Mouse (Mus musculus) ovary, postnatal 14 days (tissue): ENCODE data around the gene Cpt1b.
A peak's percentile ranks its signal among the peaks of the same experiment; 100 is the strongest.

Source experiments
- DNase-seq: peaks from one replicate; pipeline ENCODE4 v3.0.0; 2022; ENCODE audit warnings: low spot score

The Cpt1b gene

DNA sequence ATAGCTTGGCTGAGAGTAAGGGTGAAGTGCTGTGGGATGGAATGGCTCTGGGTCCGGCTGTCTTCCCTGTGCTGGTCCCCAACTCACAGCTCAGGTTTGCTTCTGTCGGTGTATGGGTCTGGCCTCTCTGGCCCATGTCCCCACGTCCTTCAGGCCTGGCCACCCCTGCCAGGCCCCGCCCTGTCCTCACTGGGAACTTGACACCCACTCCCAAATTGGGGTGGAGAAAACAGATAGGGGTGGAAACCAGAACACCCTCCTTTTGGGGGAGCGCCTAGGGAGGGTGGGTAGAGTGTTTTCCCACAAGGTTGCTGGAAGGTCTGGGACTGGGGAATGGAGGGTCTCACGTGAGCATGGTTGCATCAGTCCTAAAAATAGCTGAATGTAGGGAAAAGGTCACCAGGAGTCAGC lies at the start of gene Cpt1b:
Cpt1b (minus strand) TSS at position 153 of the 411 bp plus-strand sequence.
- no peak for DNase-seq

DNA sequence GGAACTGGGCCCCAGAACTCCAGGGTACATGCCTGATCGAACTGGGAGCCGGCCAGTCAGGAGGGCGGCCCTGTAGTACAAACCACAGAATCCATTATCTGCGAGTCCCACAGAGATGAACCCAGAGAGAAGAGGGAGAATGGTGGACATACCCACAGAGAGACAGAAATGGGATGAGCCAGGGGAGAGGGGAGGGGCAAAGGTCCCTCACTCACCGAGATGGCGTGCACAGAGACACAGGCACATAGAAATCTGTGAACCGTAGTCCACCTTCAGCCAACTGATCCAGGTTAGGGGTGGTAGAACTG lies 49.6 kb upstream of the Cpt1b start:
- DNase-seq = no peak

DNA sequence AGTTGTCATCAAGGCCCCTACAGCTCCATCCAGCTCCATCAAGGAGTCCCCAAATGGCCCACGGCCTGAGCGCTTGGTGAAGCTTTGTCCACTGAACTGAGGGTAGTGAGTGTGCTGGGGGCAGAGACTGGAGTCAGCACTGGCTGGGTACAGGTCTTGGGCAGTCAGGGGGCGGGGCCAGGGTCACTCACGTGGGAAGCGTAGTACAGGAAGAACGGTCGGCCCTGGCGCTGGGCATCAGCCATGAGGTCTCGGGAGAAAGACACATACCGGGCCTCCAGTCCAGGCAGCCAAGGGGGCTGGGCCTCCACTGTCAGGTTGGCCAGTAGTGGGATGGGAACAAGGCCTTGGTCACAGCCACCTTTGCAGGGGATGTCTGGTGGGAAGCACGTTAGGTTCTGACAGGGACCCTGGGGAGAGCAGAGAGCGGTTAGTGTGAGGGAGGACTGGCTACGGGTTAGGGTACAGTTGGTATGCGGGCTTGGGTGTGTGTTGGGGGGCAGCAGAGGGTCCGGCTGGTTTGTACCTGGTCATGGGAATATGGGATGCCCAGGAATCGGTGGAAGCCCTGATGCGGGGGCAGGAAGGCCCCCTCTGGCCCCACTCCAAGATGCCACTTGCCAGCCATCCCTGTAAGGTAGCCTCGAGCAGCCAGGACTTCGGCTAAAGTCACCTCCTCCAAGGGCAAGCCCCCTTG lies 49.1 kb upstream of the Cpt1b start:
- no peak for DNase-seq

DNA sequence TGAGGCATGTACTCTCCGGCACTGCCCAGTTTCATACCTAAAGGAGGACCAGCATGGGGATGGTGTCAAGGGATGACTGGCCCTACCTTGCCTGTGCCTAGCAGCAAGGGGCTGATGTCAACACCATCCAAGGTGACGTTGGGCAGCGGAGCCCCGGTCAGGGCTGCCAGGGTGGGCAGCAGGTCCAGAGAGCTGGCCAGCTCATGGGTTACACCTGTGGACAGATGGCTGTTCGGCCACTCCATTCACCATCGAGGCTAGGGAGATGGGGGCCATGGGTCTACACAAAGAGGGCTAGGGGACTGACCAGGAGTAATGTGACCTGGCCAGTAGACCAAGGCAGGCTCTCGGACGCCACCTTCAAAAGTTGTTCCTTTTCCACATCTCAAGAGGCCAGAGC lies 48.3 kb upstream of the Cpt1b start:
- DNase-seq = no peak

DNA sequence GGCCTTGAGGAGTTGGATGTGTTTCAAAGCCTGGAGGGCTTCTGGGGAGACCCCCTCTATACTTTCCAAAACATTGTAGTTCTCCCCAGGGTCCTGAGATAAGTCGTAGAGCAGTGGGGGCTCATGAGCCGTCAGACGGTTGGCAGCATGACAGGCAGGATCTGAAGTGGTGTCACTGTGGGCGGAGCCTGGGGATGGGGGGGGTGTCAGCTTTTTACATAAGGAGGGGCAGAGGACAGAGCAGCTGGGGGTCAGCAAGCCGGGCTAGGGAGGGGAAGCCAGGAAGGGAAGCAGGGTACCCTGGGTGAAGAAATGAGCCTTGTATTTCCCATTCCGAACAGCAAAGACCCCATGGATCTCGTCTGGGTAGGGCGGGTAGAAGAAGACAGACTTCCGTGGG lies 47.7 kb upstream of the Cpt1b start:
- no peak for DNase-seq

DNA sequence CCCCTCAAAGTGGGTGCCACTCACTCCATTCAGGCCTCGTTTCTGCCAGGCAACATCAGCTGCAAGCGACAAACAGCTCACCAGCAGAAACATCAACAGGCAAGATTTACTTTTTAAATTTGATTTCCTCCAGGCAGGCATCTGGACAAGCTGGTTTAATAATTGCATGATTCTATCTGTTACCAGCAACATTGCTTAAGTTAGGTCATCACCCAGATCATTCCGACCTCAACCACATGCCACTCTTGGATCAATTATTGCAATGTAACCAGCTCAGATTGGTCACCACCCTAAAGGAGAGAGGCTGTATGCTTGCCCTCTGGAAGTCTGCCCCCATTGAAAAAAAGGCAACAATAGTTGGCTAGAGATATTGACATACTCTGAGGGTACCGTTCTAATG lies 45.8 kb upstream of the Cpt1b start:
- DNase-seq = no peak

DNA sequence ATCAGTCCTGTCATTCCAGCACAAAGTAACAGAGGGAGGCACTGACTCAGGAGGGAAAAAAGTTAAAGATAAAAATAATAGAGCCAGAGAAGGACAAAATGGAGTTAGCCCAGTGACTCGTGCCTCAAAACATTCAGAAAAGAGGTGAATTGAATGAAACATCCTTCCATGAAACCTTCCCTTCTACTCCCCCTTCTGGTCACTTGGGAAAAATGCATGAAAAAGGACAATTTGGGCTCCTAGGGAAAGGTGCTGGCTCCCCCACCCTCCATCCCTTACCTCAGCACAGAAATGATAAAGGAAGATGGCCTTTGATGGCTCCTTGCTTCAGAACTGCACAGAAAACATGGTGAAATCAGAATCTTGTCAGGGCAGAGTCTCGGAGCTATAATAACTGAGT lies 42.9 kb upstream of the Cpt1b start:
- DNase-seq = no peak

DNA sequence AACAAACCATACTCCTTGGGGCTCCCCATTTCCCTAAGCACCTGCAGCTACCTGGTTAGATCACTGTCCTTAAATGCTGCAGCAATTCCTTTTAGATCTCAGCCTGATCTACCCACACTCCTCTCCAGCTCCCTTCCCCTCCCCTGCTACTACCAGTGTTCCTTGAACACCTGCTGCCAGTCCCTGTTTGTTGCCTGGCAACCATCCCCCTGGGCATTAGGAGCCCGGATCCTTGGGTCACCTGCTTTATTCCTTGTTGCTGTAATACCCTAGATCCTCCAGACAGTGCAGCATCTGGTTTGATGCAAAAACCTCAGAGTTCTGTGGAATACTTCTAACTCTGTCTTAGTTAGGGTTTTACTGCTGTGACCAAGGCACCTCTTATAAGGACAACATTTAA lies 39.4 kb upstream of the Cpt1b start:
- DNase-seq = no peak

DNA sequence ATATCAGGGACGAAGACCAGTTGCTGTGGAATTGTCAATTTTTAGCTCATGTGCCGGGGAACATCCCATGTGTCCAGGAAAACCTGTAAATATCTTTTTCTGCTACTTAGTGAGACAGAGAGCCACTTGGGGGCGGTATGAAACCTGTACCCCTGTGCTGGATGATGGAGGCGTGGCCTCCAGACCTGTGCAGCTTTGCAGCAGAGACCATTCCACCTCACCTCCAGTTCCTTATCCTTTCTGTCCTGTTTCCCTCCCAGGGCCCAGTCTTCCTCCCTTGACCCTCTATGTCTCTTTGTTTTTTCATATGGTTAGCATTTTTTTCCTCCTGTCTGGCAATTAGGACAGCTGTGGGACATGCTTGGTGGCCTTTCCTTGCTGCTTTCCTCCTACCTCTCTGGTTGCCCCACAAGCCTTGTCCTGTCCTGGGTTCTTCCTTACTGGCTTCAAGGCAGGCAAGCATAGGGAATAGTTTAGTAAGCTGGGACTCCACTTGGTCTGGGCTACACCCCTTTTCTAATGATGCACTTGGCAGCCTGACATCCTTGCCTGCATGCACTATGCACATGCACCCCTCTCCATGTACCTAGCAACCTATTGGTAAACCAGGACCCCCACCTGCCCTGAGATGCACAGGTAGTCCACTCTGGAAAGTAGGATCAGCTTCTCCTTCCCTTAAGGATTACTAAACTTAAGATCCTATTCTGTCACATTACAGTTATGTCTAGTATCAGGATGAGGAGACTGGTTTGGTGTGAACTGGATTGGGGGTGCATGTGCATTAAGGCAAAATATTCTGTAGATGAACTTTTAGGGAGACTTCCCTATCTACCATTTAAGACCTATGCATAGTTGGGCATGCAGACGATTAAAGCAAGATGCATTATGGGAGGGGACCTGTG lies 37.9 kb upstream of the Cpt1b start:
- no peak for DNase-seq

DNA sequence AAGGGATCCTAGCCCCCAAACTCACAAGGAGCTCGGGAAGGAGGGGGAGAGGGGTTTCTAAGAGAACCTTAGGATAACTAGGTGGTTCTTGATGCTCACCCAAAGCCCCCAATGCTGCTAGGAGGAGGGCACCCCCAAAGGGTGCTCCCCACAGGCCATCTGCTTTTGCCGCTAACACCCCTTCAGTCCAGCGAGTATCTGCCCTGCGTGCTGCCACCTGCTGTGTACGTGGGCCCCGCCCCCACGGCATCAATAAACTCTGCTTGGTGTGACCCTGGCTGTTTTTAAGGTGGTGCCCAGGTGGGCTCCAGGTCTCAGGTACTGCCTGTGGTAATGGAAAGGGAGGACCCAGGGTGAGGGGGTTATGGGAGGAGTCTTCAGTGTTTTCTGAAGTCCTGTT lies 36.5 kb upstream of the Cpt1b start:
- no peak for DNase-seq

DNA sequence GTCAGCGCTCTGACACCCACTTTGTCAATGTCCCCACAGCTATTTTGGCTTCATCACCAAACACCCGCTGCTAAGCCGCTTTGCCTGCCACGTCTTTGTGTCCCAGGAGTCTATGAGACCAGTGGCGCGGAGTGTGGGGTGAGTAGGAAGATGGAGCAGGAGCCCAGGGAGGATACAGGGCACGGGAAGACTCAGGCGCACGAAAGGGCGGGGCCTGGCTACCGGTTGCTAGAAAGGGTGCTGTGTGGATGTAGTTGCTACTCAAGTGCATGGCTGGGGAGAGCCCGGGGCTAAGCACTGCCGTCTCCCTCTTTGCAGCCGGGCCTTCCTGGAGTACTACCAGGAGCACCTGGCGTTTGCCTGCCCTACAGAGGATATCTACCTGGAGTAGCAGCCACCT lies 35.7 kb upstream of the Cpt1b start:
- DNase-seq = no peak

DNA sequence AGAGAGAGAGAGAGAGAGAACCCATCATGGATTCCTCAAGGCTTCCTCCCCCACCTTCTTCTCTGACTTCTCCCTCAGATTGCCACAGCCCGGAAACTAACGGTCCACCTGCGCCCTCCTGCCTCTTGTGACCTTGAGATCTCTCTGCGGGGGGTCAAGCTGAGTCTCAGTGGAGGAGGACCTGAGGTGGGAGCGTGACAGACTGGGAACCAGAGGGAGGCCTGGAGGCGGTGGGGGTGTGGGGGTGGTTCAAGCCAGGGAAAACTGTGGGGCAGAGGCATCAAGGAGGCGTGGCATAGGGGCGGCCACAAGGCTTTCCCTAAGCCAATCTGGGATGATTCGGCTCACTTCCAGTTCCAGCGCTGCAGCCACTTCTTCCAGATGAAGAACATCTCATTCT lies 34.6 kb upstream of the Cpt1b start:
- DNase-seq = no peak

DNA sequence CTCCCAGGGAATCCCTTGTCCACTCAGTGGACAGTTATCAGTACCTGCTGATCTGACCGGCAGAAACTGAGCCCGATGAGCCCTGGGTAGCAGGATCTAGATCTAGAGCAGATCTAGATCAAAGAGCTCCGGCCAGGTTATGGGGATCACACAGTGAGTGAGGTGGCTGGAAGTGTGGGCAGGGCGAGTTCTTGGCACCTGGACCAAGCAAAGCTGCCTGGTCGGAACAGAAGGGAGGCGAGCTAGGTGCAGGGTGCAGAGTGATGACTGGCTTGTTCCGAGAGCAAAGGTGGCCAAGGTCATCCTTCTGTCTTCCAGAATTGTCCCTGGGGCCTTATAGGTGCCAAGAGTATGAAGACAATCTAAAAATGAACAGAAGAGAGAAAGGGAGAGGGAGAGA lies 34.2 kb upstream of the Cpt1b start:
- no peak for DNase-seq

DNA sequence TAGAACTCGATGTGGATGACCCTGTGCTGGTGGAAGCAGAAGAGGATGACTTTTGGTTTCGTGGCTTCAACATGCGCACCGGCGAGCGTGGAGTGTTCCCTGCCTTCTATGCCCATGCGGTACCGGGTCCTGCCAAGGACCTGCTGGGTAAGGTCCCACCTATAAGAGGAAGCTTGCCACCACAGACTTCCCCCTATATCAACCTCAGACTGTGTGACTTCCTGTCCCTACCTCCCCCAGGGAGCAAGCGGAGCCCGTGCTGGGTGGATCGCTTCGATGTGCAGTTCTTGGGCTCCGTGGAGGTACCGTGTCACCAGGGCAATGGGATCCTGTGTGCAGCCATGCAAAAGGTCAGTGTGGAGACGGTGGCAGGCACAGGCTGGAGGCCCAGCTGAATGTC lies 33.3 kb upstream of the Cpt1b start:
- no peak for DNase-seq

DNA sequence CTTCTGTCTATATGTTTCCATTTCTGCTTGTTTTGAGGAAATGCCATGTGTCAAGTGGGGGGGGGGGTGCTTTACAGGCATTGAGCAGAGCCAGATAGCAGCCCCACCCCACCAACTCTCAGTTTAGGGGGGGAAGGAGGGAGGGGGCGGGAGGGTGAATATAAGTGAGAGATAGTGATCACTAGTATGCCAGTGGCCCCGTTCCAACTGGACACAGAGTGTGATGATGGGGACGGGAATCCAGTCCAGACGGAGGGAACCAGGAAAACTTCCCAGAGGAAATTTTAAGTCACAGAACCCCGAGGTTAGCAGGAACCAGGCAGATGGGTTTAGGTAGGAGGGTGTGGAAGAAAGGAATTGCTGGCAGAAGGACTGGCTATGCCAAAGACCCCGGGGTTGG lies 30.0 kb upstream of the Cpt1b start:
- no peak for DNase-seq

DNA sequence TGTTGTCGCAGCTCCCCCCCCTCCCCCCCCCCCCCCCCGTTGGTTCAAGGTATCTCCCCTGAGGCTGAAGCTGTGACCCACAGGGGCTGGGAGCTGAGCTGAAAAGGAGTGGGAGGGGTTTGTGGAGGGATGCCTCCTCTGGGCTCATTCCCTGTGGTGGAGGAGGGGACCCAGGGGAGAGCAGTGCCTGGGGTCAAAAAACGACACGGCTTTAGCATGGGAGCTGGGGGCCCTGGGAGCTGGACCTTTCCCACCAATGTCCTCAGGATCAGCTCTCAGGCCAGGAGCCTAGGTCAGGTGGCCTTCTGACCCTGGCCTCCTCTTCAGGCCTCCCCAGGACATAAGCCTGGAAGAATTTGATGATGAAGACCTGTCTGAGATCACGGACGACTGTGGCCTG lies 29.2 kb upstream of the Cpt1b start:
- DNase-seq = no peak

DNA sequence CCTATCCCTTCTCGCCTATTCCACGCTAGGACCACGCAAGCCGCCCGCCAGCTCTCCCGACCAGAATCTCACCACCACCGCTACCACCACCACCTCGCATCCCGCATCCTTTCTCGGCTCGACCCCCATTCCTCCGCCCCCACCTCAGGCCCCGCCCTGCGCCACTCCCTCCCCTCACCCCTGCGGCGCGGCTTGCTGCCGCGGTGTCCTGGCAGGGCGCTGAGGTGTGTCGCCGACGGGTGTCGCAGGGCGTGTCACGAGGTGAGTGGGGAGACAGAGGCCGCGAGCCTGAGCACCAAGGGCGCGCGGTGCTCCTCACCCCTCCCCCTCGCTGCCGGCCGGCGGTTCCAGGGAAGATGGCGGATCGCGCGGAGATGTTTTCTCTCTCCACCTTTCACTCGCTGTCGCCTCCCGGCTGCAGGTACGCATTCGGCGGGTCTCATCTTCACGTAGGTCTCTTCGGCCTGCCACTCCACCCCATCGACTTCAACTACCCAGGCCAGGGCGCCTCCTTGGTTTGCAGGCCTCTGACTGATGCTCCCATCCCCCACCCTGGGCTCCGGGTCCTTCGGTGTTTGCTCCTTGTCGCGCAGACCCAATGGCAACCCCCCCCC lies 28.3 kb upstream of the Cpt1b start, which contains the start of gene Mapk8ip2:
Mapk8ip2 (plus strand) TSS at position 49 of the 614 bp plus-strand sequence.
- no peak for DNase-seq

DNA sequence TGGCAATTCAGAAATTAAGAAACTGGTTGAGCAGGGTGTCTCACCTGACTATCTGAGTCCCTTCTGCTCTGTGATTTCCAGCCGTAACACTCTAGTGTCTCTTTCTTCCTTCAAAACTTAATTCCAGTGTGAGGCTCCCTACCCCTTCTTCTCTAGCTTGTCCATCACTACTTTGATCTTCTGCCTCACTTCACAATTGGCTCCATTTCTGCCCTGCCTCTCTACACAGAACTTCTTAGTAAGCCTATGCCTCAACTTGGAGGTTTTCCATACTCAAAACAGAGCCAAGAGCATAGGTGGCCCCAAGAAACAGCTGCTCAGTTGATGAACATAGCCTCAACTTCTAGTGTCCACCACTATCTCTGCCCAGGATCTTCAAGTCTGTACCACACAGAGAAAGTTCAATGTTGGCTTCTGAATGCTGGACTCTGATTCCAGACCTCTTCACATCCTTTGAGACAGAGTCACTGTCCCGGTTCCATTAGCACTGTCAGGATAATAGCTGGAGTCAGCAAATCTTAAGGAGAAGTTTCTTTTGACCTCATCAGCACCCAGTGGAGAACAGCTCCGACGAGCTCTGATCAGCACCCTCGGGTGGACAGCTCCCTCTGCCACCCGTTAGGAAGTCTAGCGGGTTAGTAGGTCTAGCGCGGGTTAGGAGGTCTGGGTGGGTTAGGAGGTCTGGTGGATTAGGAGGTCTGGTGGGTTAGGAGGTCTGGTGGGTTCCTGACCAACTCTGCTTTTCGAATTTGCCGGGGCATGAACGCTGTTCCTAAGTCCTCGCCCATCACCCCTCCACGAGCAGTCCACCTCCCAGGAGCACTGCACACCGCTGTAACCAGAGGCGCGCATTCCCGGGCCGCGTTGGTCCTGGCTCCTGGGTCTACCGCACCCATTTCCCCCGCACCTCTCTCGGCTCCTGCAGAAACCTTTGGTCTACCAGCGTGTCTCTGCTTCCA lies 27.5 kb upstream of the Cpt1b start:
- DNase-seq = peak; percentile 67

DNA sequence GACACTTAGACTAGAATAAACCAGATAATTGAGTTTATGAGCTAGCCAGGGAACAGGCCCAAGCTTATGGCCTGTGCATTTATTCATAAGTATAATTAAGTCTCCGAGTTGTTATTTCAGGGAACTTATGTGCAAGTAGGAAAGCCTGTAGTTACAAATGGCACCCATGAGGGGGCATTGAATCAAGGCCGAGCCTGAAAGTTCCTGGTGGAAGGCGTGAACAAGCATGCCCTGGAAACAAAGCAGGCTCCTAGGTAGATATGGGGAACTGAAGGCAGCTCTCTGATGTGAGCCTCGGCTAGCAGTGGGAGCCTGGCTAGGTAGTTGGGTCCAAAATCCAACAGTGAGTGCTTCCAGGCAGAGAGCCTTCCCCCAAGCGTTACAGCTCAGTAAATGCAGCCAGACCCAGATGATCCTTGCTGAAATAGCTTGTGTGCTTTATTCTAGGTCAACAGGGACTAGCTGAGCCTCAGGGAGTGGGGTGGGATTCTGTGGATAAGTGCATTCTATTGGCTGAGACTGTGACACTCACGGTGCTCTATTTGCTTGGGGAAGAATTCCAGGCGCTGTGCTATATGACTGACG lies 16.9 kb upstream of the Cpt1b start:
- no peak for DNase-seq

DNA sequence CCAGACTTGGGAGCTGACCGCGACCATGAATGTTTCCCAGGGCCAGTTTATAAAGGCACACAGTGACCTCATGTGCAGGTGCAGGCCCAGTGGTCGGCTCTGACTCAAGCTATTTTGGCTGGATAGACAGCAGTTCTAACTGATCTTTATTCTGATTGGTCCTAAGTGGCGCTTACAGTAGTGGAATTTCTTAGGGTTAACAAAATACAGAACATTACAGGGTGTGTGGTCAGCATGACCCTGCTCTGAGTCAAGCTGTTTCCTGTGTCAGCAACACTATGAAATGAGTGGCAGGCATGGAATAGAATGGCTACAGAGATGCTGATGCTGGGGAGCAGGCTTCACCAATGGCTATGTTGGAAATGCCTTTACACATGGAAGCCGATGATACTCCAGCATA lies 10.2 kb upstream of the Cpt1b start:
- no peak for DNase-seq

DNA sequence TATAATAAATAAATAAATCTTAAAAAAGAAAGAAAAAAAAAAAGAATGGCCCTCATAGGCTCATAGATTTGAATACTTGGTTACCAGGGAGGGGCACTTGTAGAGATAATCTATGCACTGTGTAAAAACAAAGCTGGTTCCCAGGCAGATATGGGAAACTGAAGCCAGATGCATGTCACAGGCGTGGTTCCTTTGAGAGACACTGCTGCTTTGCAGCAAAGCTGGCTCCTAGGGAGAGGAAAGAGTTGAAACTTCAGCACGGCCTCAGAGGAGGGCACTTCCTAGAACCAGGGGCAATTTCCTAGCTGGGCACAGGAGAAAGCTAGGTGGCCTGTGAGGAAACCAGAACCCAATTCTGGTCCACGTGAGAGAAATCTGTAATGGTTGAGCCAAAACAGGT lies 8.5 kb upstream of the Cpt1b start:
- DNase-seq = no peak

DNA sequence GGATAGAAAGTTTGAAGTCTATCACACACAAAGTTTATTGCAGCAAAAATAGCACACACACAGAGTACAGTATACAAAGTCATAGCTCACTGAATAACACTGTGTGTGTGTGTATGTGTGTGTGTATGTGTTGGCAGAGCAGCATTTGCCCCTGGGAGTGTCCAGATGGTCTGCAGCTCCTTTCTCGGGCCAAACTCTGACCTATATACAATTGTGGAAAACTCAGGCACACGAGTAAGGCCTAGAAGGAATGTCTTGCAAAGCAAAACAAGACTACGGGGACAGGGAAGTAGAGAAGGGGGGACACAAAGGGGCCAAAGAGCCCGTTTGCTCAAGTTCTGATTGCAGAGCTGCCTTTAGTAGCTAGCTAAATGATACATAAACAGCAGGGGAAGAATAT lies 7.3 kb upstream of the Cpt1b start:
- DNase-seq = no peak
